Mouse (Mus musculus) thymus, postnatal 0 days (tissue): ENCODE results near the gene Hist1h3g. TPM values are rescaled to one million over a fixed set of nuclear protein-coding genes. Genes with fewer than 3 reads are reported as not detected.
A peak's percentile ranks its signal among the peaks of the same experiment; 100 is the strongest.

ENCODE experiments used
- DNase-seq: peaks from one replicate; pipeline ENCODE4 v3.0.0-alpha.2; 2015; ENCODE audit warnings: low spot score
- polyA plus RNA-seq: library from polyadenylated mRNA; unstranded; fragments of >200 nt; fragmentation: Nextera tagmentation; extraction: Ambion mirVana; gene quantifications from 2 replicates; pipeline ENCODE4 v1.2.1, GENCODE M21; 2015

The Hist1h3g gene
- polyA plus RNA-seq = 27.6 and 43.7 TPM in 2 replicates

- DNase-seq = peak; percentile 96
These were observed at the start of gene Hist1h3g for GRCm38 (mm10) chr13:23535137-23536075. TSS of gene Hist1h3g (plus strand) at chr13:23535422.

- DNase-seq = peak; percentile 75
These were observed 46.6 kb upstream of the Hist1h3g start, which contains the start of gene Btn2a2 for GRCm38 (mm10) chr13:23488400-23489322. TSS of gene Btn2a2 (minus strand) at chr13:23488857.

GRCm38 (mm10) chr13:23490863-23491262 is 44.4 kb upstream of the Hist1h3g start:
- no peak for DNase-seq

GRCm38 (mm10) chr13:23491263-23491662 is 44.0 kb upstream of the Hist1h3g start:
- DNase-seq = no peak

DNA sequence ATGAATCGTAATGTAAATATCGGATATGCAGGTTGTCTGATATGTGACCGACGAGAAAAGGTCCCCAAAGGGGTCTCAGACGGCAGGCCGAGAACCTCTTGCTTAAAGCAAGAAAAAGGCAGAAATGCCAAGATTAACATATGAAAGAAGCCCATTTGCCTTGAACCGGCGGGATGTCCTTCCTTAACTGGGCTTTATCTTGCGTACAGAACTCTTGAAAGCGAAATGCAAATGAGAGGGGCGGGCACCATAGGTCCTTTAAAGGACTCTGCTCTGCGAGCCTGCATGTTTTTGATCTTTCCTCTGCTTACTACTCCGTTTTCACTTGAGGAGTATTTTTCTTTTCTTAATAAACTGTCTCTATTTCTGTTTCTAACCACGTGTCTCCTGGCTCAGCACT is 43.2 kb upstream of the Hist1h3g start:
- no peak for DNase-seq

- no peak for DNase-seq
These were observed 39.7 kb upstream of the Hist1h3g start for GRCm38 (mm10) chr13:23495526-23495925.

GRCm38 (mm10) chr13:23497656-23498321 is 37.4 kb upstream of the Hist1h3g start:
- DNase-seq = peak; percentile 41

GRCm38 (mm10) chr13:23498653-23499052 is 36.6 kb upstream of the Hist1h3g start:
- no peak for DNase-seq

GRCm38 (mm10) chr13:23499943-23500342 is 35.3 kb upstream of the Hist1h3g start:
- peak; percentile 32 for DNase-seq

- DNase-seq = peak; percentile 84
These were observed 34.6 kb upstream of the Hist1h3g start for GRCm38 (mm10) chr13:23500424-23501200.

DNA sequence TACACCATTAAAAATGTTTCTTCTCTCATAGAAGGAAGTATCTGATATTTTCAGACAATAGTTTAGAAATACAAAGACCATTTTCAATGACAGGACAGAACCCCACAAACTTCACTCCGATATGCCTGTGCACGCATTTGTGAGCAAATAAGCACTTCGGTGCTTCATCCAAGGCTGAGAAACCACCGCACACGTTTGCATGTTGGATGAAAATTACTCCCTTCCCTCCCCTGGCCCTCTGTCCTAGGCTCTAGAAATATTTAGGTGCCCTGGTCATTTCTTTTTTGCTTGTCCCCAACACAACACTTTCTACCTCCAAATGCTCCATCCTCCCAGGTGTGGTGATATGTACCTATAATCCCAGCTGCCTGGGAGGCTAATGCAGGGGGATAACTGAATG is 33.7 kb upstream of the Hist1h3g start:
- DNase-seq = no peak

DNA sequence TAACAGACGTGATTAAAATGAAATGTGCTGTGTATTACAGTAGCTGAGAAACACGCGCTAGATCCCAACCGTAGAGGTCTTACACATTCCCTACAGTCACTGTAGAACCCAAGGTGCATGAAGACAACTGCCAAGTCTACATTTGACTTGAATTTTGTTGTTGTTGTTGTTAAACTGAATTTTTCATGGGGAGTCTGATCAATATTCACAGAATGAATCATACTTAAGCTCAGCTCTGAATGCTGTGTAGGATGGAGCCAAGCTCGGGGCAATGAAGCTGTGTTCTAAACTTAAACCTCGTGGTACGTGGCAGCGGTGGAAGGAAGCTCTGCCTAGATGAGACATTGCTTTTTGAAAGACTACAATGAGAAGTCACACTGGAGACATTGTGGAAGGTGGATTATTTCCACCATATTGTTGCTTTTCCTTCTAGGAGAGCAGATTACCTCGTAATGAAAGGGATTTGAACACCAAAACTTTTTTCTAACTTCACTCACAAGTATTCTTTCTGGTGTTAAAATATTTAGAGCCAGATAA is 33.1 kb upstream of the Hist1h3g start:
- DNase-seq = no peak

GRCm38 (mm10) chr13:23502916-23503315 is 32.3 kb upstream of the Hist1h3g start:
- no peak for DNase-seq

GRCm38 (mm10) chr13:23503797-23504196 is 31.4 kb upstream of the Hist1h3g start:
- DNase-seq = peak; percentile 82

- peak; percentile 43 for DNase-seq
These were observed 29.4 kb upstream of the Hist1h3g start for GRCm38 (mm10) chr13:23505662-23506345.

- peak; percentile 85 for DNase-seq
These were observed 28.9 kb upstream of the Hist1h3g start for GRCm38 (mm10) chr13:23506351-23506750.

DNA sequence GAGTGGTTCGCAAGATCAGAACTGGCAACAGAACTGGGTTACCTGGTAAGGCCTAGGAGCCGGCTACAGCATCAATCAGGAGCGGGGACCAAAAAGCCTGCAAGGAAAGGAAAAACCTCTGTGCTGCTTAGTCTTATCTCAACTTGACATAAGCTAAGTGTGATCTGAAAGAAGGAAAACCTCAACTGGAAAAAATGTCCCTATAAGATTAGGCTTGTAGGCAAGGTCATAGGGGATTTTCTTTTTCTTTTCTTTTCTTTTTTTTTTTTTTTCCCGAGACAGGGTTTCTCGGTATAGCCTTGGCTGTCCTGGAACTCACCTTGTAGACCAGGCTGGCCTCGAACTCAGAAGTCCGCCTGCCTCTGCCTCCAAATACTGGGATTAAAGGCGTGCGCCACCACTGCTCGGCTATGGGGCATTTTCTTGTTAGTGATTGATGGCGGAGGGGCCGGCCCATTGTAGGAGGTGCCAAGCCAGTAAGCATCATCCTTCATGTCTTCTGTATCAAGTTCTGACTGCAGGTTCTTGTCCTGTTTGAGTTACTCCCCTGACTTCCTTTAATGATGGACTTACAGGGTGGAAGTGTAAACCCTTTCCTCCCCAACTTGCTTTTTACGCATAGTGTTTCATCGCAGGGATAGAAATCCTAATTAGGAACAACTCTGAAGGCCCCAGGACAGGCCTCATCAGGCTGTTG is 28.3 kb upstream of the Hist1h3g start:
- no peak for DNase-seq

DNA sequence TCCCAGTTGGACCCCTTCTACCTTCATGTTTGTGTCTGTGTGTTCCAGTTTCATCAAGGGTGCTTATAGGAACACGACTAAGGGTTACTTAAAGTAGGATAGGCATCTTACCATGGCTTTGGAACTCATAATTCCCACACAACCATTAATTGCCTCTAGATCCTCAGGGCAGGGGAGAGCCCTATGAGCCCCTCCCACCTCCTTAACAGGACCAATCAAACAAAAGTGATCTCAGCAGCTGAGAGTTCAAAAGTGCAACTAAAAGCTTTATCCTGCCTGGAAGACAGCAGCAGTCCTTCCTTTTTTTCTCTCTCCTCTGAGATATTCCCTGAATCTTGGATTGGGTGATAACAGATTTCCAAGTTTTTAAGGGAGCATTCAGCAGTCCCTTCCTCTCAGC is 25.1 kb upstream of the Hist1h3g start:
- no peak for DNase-seq

GRCm38 (mm10) chr13:23513517-23513916 is 21.7 kb upstream of the Hist1h3g start:
- no peak for DNase-seq
